ENCODE assay signal across 14 mouse cellular contexts in genomic region chr9:68710893-68711654, GRCm38 (mm10). TPM values are rescaled to one million over a fixed set of nuclear protein-coding genes. Genes with fewer than 3 reads are reported as not detected.
DNase-seq lines count a peak whose midpoint lies in the region; ATAC-seq lines count a peak whose summit lies in the region.
"Had no signal": no experiment of that assay in that cellular context is flagged by ENCODE, and none has a peak within 500 bp of the region (broad histone marks: within the 10 kb centered on the region; RNA-seq: fewer than 3 reads in every experiment).

No protein-coding gene starts in this region.

- no peaks in the 10 kb centered on the region for H3K36me3 ChIP-seq in hindbrain, embryonic 13.5 days
- H3K36me3 ChIP-seq in hindbrain, embryonic 16.5 days (ENCODE audit: control insufficient read depth, insufficient read depth, low read length) = no peaks in the 10 kb centered on the region
- H3K36me3 ChIP-seq: embryonic facial prominence, embryonic 13.5 days had no signal

- no peak overlapping the region for H3K4me2 ChIP-seq in hindbrain, embryonic 13.5 days
- no peak overlapping the region for H3K4me2 ChIP-seq in hindbrain, embryonic 16.5 days (ENCODE audit: low read length)
- H3K4me2 ChIP-seq: embryonic facial prominence, embryonic 13.5 days; lung, embryonic 14.5 days had no signal

- H3K9ac ChIP-seq in hindbrain, embryonic 13.5 days = no peak overlapping the region
- H3K9ac ChIP-seq in hindbrain, embryonic 16.5 days (ENCODE audit: low read depth, low read length) = no peak overlapping the region
- H3K9ac ChIP-seq: embryonic facial prominence, embryonic 13.5 days; lung, embryonic 14.5 days had no signal

- H3K27me3 ChIP-seq in hindbrain, embryonic 13.5 days = no peaks in the 10 kb centered on the region
- no peaks in the 10 kb centered on the region for H3K27me3 ChIP-seq in hindbrain, embryonic 16.5 days (replicated peaks; ENCODE audit: control insufficient read depth, insufficient read depth, low read length)
- H3K27me3 ChIP-seq: embryonic facial prominence, embryonic 13.5 days had no signal

- peaks cover 17% of the 10 kb centered on the region for H3K4me1 ChIP-seq in hindbrain, embryonic 13.5 days (replicated peaks)
- H3K4me1 ChIP-seq in hindbrain, embryonic 16.5 days (ENCODE audit: control insufficient read depth, insufficient read depth, low read depth, low read length) = peaks cover 4% of the 10 kb centered on the region

- WGBS in hindbrain, embryonic 13.5 days = 72% methylated on average over 14 of the region's 14 CpGs
- 56% methylated on average over 14 of the region's 14 CpGs for WGBS in hindbrain, embryonic 16.5 days

- no peaks in the 10 kb centered on the region for H3K9me3 ChIP-seq in hindbrain, embryonic 13.5 days
- H3K9me3 ChIP-seq in hindbrain, embryonic 16.5 days (ENCODE audit: control insufficient read depth, low read length) = no peaks in the 10 kb centered on the region
- H3K9me3 ChIP-seq: embryonic facial prominence, embryonic 13.5 days had no signal

- H3K27ac ChIP-seq in hindbrain, embryonic 13.5 days = peak overlapping the region; percentile 62
- H3K27ac ChIP-seq in hindbrain, embryonic 16.5 days (ENCODE audit: low read depth, low read length) = no peak overlapping the region
- H3K27ac ChIP-seq: embryonic facial prominence, embryonic 13.5 days had no signal

- peak; percentile 48 for DNase-seq in cerebellum, adult 9-10 months
- DNase-seq in cerebellum, adult 11 months = no peak
- peak; percentile 65 for DNase-seq in heart, adult 8-10 months (ENCODE audit: low spot score)
- DNase-seq in heart, postnatal 10 days = peak; percentile 59 to 60
- DNase-seq: adrenal gland, postnatal 25 days; kidney, postnatal 10 days; lung, embryonic 14.5 days; thymus, postnatal 36 days had no signal

- ATAC-seq in hindbrain, embryonic 13.5 days (ENCODE audit: low FRiP score) = no peak
- ATAC-seq in hindbrain, embryonic 16.5 days = no peak
- no peak for ATAC-seq in granulocyte monocyte progenitor cell, adult 5-6 weeks (replicated peaks; ENCODE audit: poor library complexity, severe bottlenecking)
- ATAC-seq in frontal cortex, adult (ENCODE audit: low TSS enrichment) = no peak
- ATAC-seq: intestine, embryonic 16.5 days had no signal

- intact Hi-C loops in heart, postnatal 10 days (cut with DNase I) = loop anchor here (5.0 kb wide), 1 partner anchor 54 kb away; no protein-coding TSS in a partner anchor

- H3K4me3 ChIP-seq in hindbrain, embryonic 13.5 days = no peak overlapping the region
- H3K4me3 ChIP-seq in hindbrain, embryonic 16.5 days (ENCODE audit: low read length) = no peak overlapping the region
- H3K4me3 ChIP-seq: embryonic facial prominence, embryonic 13.5 days had no signal

RNA-seq across cellular contexts. Expression of gene Rora, which starts 57.5 kb away (rescaled TPM):
- 18.1 and 25.0 TPM in 2 replicates for polyA plus RNA-seq in hindbrain, embryonic 13.5 days (2015; fragmentation: Nextera tagmentation; extraction: Ambion mirVana)
- polyA plus RNA-seq in hindbrain, embryonic 16.5 days (2015; fragmentation: Nextera tagmentation; extraction: Ambion mirVana) = 38.3 and 40.0 TPM in 2 replicates
- 10 to 100 TPM; 24.7 to 30.8 (median 25.9) TPM for total RNA-seq in heart, adult 8-10 months (2022)
- total RNA-seq in heart, postnatal 10 days (2021) = 10 to 100 TPM; 21.1 to 24.9 TPM
- total RNA-seq in granulocyte monocyte progenitor cell, adult 5-6 weeks (2014; fragmentation: Nextera tagmentation) = 0.32 and 0.73 TPM in 2 replicates
- total RNA-seq in granulocyte monocyte progenitor cell, adult 5-6 weeks (2017) = 0.15 and 0.34 TPM in 2 replicates

Comparison
In these comparisons a context has a peak if more than half of its experiments do, and no peak if none do; other contexts are left out.
1. RNA of gene Rora, which starts 57.5 kb away (total RNA-seq): 24.7 to 30.8 TPM in heart, adult 8-10 months and 21.1 to 24.9 TPM in heart, postnatal 10 days; 0.15 to 0.73 TPM in granulocyte monocyte progenitor cell, adult 5-6 weeks; every median in the first group is over 10 times any median in the second.